Mouse (Mus musculus) olfactory bulb, adult 2 months (tissue): ENCODE measurements around the gene Inf2. TPM values are rescaled to one million over a fixed set of nuclear protein-coding genes. Genes with fewer than 3 reads are reported as not detected.

Source experiments
- H3K27ac ChIP-seq: fragments of 200-500 bp; 2 replicates; pipeline ENCODE4 v1.5.1; 2012; ENCODE audit warnings: low read depth, low read length; ENCODE audit not compliant: insufficient read depth
- H3K4me1 ChIP-seq: fragments of 200-500 bp; 2 replicates; pipeline ENCODE4 v1.6.1; 2012; ENCODE audit warnings: low read length; ENCODE audit not compliant: control insufficient read depth, insufficient read depth
- H3K4me3 ChIP-seq: fragments of 200-500 bp; 2 replicates; pipeline ENCODE4 v1.5.1; 2012; ENCODE audit warnings: mild to moderate bottlenecking, low read depth, low read length, moderate library complexity; ENCODE audit not compliant: insufficient read depth
- CTCF ChIP-seq: fragments of 200-500 bp; IDR thresholded peaks from 2 replicates; pipeline ENCODE4 v1.5.1; 2012; ENCODE audit warnings: low read depth, mild to moderate bottlenecking, low read length, moderate library complexity; ENCODE audit not compliant: insufficient read depth
- POLR2A ChIP-seq: fragments of 200-500 bp; IDR thresholded peaks from 2 replicates; pipeline ENCODE4 v1.6.1; 2012; ENCODE audit warnings: mild to moderate bottlenecking, low read depth, low read length, moderate library complexity; ENCODE audit not compliant: insufficient read depth
- WGBS: fragments of 180-500 bp; shearing (Covaris S2); methylation state at CpG from one replicate; pipeline ENCODE4 v1.1.7; 2018; 5-methylcytosine and 5-hydroxymethylcytosine counted together
- polyA plus RNA-seq: library from polyadenylated mRNA; stranded (reverse); fragments of >200 nt; gene quantifications from 2 replicates; pipeline ENCODE4 v1.2.4, GENCODE M21; 2012; ENCODE audit warnings: low replicate concordance; ENCODE audit not compliant: missing spikeins, insufficient read depth, insufficient read length

Inf2 gene
- polyA plus RNA-seq, 1 experiment, result not detected

GRCm38 (mm10) chr12:112616668-112617067 lies 28.1 kb downstream of the Inf2 start:
- WGBS, result 73% methylated on average over 9 of the region's 9 CpGs
- peak overlapping the region; percentile 44; the same call in 1 of the 2 replicates for H3K27ac ChIP-seq

GRCm38 (mm10) chr12:112617184-112617583 lies 28.6 kb downstream of the Inf2 start:
- 24% methylated on average over 11 of the region's 11 CpGs for WGBS
- 0 out of 2 replicates have a peak overlapping the region, but pooled peaks have one; percentile 69 for H3K27ac ChIP-seq
- peaks cover 62% of the 10 kb centered on the region for H3K4me1 ChIP-seq
- TF ChIP-seq POLR2A (no peak), CTCF (no peak)
- no peak overlapping the region for H3K4me3 ChIP-seq

More at GRCm38 (mm10) chr12:112616668-112617067, 28.1 kb downstream of the Inf2 start:
- Histone ChIP-seq H3K4me3 (no peak overlapping the region), H3K4me1 (peaks cover 62% of the 10 kb centered on the region)
- TF ChIP-seq CTCF (no peak), POLR2A (no peak)

- TF ChIP-seq POLR2A (no peak), CTCF (0 out of 2 replicates have a peak, but pooled peaks have one; percentile 40)
- Histone ChIP-seq H3K4me3 (no peak overlapping the region), H3K27ac (peak overlapping the region; percentile 69), H3K4me1 (peaks cover 62% of the 10 kb centered on the region)
- WGBS, result 10% methylated on average over 8 of the region's 8 CpGs
Observed at GRCm38 (mm10) chr12:112617898-112618380, 29.4 kb downstream of the Inf2 start.

- WGBS, result 55% methylated on average over 13 of the region's 13 CpGs
- TF ChIP-seq POLR2A (no peak), CTCF (no peak)
- Histone ChIP-seq H3K4me3 (peak overlapping the region; percentile 62; the same call in 1 of the 2 replicates), H3K4me1 (peaks cover 63% of the 10 kb centered on the region), H3K27ac (peak overlapping the region; percentile 63)
Observed at GRCm38 (mm10) chr12:112618981-112619685, 30.5 kb downstream of the Inf2 start.

GRCm38 (mm10) chr12:112619686-112620353 lies 31.2 kb downstream of the Inf2 start, which contains the start of gene Adssl1:
TSS of gene Adssl1 (plus strand) at chr12:112620045.
- Histone ChIP-seq H3K4me3 (peak within 1 kb of the TSS; percentile 62), H3K27ac (peak within 1 kb of the TSS; percentile 63), H3K4me1 (peaks cover 61% of the 10 kb centered on the region)
- WGBS, result 1% methylated on average over 56 of the region's 56 CpGs
- TF ChIP-seq CTCF, result no peak
- peak; percentile 56 for TF ChIP-seq POLR2A

GRCm38 (mm10) chr12:112620354-112621061 lies 31.9 kb downstream of the Inf2 start:
- no peak for TF ChIP-seq POLR2A
- no peak for TF ChIP-seq CTCF
- Histone ChIP-seq H3K27ac (peak overlapping the region; percentile 63), H3K4me1 (peaks cover 59% of the 10 kb centered on the region), H3K4me3 (peak overlapping the region; percentile 62)
- WGBS, result 21% methylated on average over 16 of the region's 16 CpGs

- TF ChIP-seq POLR2A (no peak), CTCF (no peak)
- 83% methylated on average over 3 of the region's 3 CpGs for WGBS
- no peak overlapping the region for H3K27ac ChIP-seq
- H3K4me1 ChIP-seq, result peaks cover 55% of the 10 kb centered on the region
- no peak overlapping the region for H3K4me3 ChIP-seq
Observed at GRCm38 (mm10) chr12:112621900-112622299, 33.3 kb downstream of the Inf2 start.

GRCm38 (mm10) chr12:112623742-112624141 lies 35.2 kb downstream of the Inf2 start:
- TF ChIP-seq CTCF, result peak; percentile 78; the same call in 1 of the 2 replicates
- TF ChIP-seq POLR2A, result no peak
- Histone ChIP-seq H3K27ac (no peak overlapping the region), H3K4me3 (no peak overlapping the region), H3K4me1 (peaks cover 43% of the 10 kb centered on the region)
- WGBS, result 22% methylated on average over 2 of the region's 2 CpGs
